ENCODE assay signal across 8 mouse cellular contexts in genomic region chr16:4212963-4213798, GRCm38 (mm10). TPM values are rescaled to one million over a fixed set of nuclear protein-coding genes. Genes with fewer than 3 reads are reported as not detected.
DNase-seq lines count a peak whose midpoint lies in the region; ATAC-seq and TF ChIP-seq lines count a peak whose summit lies in the region.

No protein-coding gene starts in this region.

- peaks cover 15% of the 10 kb centered on the region for H3K36me3 ChIP-seq in G1E (replicated peaks)
- H3K36me3 ChIP-seq in forebrain, postnatal 0 days (ENCODE audit: insufficient read depth), result no peaks in the 10 kb centered on the region

- WGBS in cerebellum, adult 2 months, result 2% methylated on average over 122 of the region's 128 CpGs
- 1% methylated on average over 87 of the region's 128 CpGs for WGBS in forebrain, postnatal 0 days

- peaks cover 33% of the 10 kb centered on the region for H3K27me3 ChIP-seq in G1E (ENCODE audit: insufficient read depth, low read length)
- no peaks in the 10 kb centered on the region for H3K27me3 ChIP-seq in cerebellum, adult 2 months (ENCODE audit: control insufficient read depth, insufficient read depth, low read length)
- 0 out of 2 replicates have a peak, but pooled peaks cover 2% of the 10 kb centered on the region for H3K27me3 ChIP-seq in forebrain, postnatal 0 days (ENCODE audit: insufficient read depth, low read length)

- peak overlapping the region; percentile 89 for H3K9ac ChIP-seq in forebrain, postnatal 0 days

- H3K4me2 ChIP-seq in forebrain, postnatal 0 days (ENCODE audit: low read depth), result peak overlapping the region; percentile 81

- peaks cover 35% of the 10 kb centered on the region for H3K4me1 ChIP-seq in G1E (ENCODE audit: insufficient read depth, low read depth, low read length)
- peaks cover 7% of the 10 kb centered on the region; the same call in 1 of the 2 replicates for H3K4me1 ChIP-seq in cerebellum, adult 2 months (ENCODE audit: control insufficient read depth, insufficient read depth, low read length)
- H3K4me1 ChIP-seq in forebrain, postnatal 0 days (ENCODE audit: insufficient read depth), result peaks cover 20% of the 10 kb centered on the region; the same call in 1 of the 2 replicates

- peak overlapping the region; percentile 89 for H3K27ac ChIP-seq in cerebellum, adult 2 months (ENCODE audit: insufficient read depth, low read length)
- H3K27ac ChIP-seq in forebrain, postnatal 0 days (ENCODE audit: low read depth, low read length), result peak overlapping the region; percentile 100

- peak; percentile 55 for DNase-seq in G1E (ENCODE audit: low spot score)
- peak; percentile 74 to 77 for DNase-seq in cerebellum, adult 2 months
- DNase-seq in forebrain, postnatal 0 days, result peak; percentile 63
- peak; percentile 80 for DNase-seq in heart, postnatal 4 days
- DNase-seq in layer of hippocampus, postnatal 10 days (ENCODE audit: low spot score in 2 of 2), result peak; percentile 65 to 79
- peak; percentile 62 for DNase-seq in lung, postnatal 25 days (ENCODE audit: low spot score)
- peak; percentile 29 for DNase-seq in retina, adult 2 months (ENCODE audit: low read depth, low spot score)
- peak; percentile 69 for DNase-seq in thymus, postnatal 25 days

- TF ChIP-seq POLR2A in cerebellum, adult 2 months (IDR thresholded peaks at IDR 0.05; ENCODE audit: borderline replicate concordance, insufficient read depth, low read length), result no peak

- peak overlapping the region; percentile 88 for H3K4me3 ChIP-seq in G1E (ENCODE audit: low read depth, low read length)
- H3K4me3 ChIP-seq in cerebellum, adult 2 months (replicated peaks; ENCODE audit: insufficient read depth, low read depth, low read length), result peak overlapping the region; percentile 79
- peak overlapping the region; percentile 77 for H3K4me3 ChIP-seq in forebrain, postnatal 0 days (ENCODE audit: low read depth, low read length)

- ATAC-seq in G1E (ENCODE audit: extremely low read depth, insufficient number of reproducible peaks, low FRiP score, poor library complexity, severe bottlenecking), result no peak
- ATAC-seq in forebrain, postnatal 0 days, result peak; percentile 63

- no peaks in the 10 kb centered on the region for H3K9me3 ChIP-seq in G1E (replicated peaks)
- H3K9me3 ChIP-seq in forebrain, postnatal 0 days (ENCODE audit: low read length), result no peaks in the 10 kb centered on the region

- no peak for TF ChIP-seq CTCF in G1E (IDR thresholded peaks at IDR 0.05; ENCODE audit: low read depth, low read length)
- no peak for TF ChIP-seq CTCF in cerebellum, adult 2 months (IDR thresholded peaks at IDR 0.05; ENCODE audit: borderline replicate concordance, insufficient read depth, low read depth, low read length)
- no peak for TF ChIP-seq CTCF in forebrain, postnatal 0 days (IDR thresholded peaks at IDR 0.05; ENCODE audit: low read depth)

RNA-seq across cellular contexts. Expression of gene Crebbp, which starts 0.6 kb away (rescaled TPM):
- total RNA-seq in G1E (2014; fragmentation: Nextera tagmentation) (87.1 and 92.8 TPM in 2 replicates), G1E (2017) (8.6 and 9.6 TPM in 2 replicates)
- 9.1 and 13.9 TPM in 2 replicates for polyA plus RNA-seq in G1E (2012)
- polyA plus RNA-seq in cerebellum, adult 2 months (2012; rRNA removed), result 33.8 and 38.5 TPM in 2 replicates
- 42.5 and 59.6 TPM in 2 replicates for total RNA-seq in forebrain, postnatal 0 days (2014; rRNA removed)
- polyA plus RNA-seq in forebrain, postnatal 0 days (2015; fragmentation: Nextera tagmentation; extraction: Ambion mirVana), result 18.5 and 31.4 TPM in 2 replicates
- total RNA-seq in heart, postnatal 4 days (2021), result 10 to 100 TPM; 53.4 to 60.5 TPM
- total RNA-seq in layer of hippocampus, postnatal 10 days (2021), result 10 to 100 TPM; 71.6 to 81.9 TPM

Comparison
In these comparisons a context has a peak if more than half of its experiments do, and no peak if none do; other contexts are left out.
1. DNase-seq: peak in every context shown above with its lines; median percentile 80 in heart, postnatal 4 days; 76 in cerebellum, adult 2 months; 72 in layer of hippocampus, postnatal 10 days; 69 in thymus, postnatal 25 days; 63 in forebrain, postnatal 0 days; 62 in lung, postnatal 25 days; 55 in G1E; 29 in retina, adult 2 months.